Mouse (Mus musculus) liver, postnatal 0 days (tissue): ENCODE results near the gene Cryba4.

Source experiments
- CTCF ChIP-seq: sonication (generic); IDR thresholded peaks from 2 replicates; pipeline ENCODE4 v1.5.1; 2016; ENCODE audit warnings: antibody characterized with exemption, low read depth
- EP300 ChIP-seq: IDR thresholded peaks from 2 replicates; pipeline ENCODE4 v1.6.1; 2016; ENCODE audit warnings: antibody characterized with exemption, low read depth, mild to moderate bottlenecking

- TF ChIP-seq CTCF (no peak), EP300 (no peak)
These were observed 46.1 kb upstream of the Cryba4 start for GRCm38 (mm10) chr5:112298226-112298988.
